Mouse (Mus musculus) neural tube, embryonic 14.5 days (tissue): ENCODE results near the gene Olfr767. TPM values are rescaled to one million over a fixed set of nuclear protein-coding genes. Genes with fewer than 3 reads are reported as not detected.
"Not testable (repeated sequence)": the region's sequence is repeated elsewhere in the genome, so short reads cannot be mapped to it uniquely, and the experiment has no call there.

Source experiments
- ATAC-seq: fragments of 200-750 bp; cut with Nextera tagmentation; 2 replicates; pipeline ENCODE4 v1.8.0; 2017; ENCODE audit warnings: low read depth, mild to moderate bottlenecking, moderate TSS enrichment, moderate library complexity
- H3K27ac ChIP-seq: fragments of 300-500 bp; sonication (generic); 2 replicates; pipeline ENCODE4 v1.5.1; 2014; ENCODE audit warnings: low read depth, mild to moderate bottlenecking, control low read depth, low read length, moderate library complexity, mixed read lengths
- H3K27me3 ChIP-seq: fragments of 300-500 bp; sonication (generic); 2 replicates; pipeline ENCODE4 v1.6.1; 2014; ENCODE audit warnings: low read length; ENCODE audit not compliant: control insufficient read depth, insufficient read depth
- H3K36me3 ChIP-seq: fragments of 300-500 bp; sonication (generic); 2 replicates; pipeline ENCODE4 v1.6.1; 2014; ENCODE audit warnings: low read length, mixed read lengths; ENCODE audit not compliant: control insufficient read depth, insufficient read depth
- H3K4me1 ChIP-seq: fragments of 300-500 bp; sonication (generic); 2 replicates; pipeline ENCODE4 v1.6.1; 2014; ENCODE audit warnings: low read length; ENCODE audit not compliant: control insufficient read depth, insufficient read depth
- H3K4me2 ChIP-seq: fragments of 300-500 bp; sonication (generic); 2 replicates; pipeline ENCODE4 v1.6.1; 2014; ENCODE audit warnings: mild to moderate bottlenecking, low read depth, low read length, control low read depth
- H3K4me3 ChIP-seq: fragments of 300-500 bp; sonication (generic); 2 replicates; pipeline ENCODE4 v1.5.1; 2014; ENCODE audit warnings: low read depth, low read length, control low read depth, mixed read lengths
- H3K9ac ChIP-seq: fragments of 300-500 bp; sonication (generic); replicated peaks from 2 replicates; pipeline ENCODE4 v1.6.1; 2014; ENCODE audit warnings: low read depth, mild to moderate bottlenecking, control low read depth, low read length, mixed read lengths
- H3K9me3 ChIP-seq: fragments of 300-500 bp; sonication (generic); 2 replicates; pipeline ENCODE4 v1.6.1; 2016; ENCODE audit warnings: low read length; ENCODE audit not compliant: control insufficient read depth
- WGBS: fragments of 180-500 bp; shearing (Covaris S2); extraction: QIAGEN DNeasy Blood & Tissue Kit; methylation state at CpG from one replicate; pipeline ENCODE4 v1.1.7; 2014; 5-methylcytosine and 5-hydroxymethylcytosine counted together
- polyA plus RNA-seq: library from polyadenylated mRNA; unstranded; fragments of >200 nt; fragmentation: Nextera tagmentation; extraction: Ambion mirVana; gene quantifications from 2 replicates; pipeline ENCODE4 v1.2.1, GENCODE M21; 2014

Gene Olfr767
- not detected in 2 replicates for polyA plus RNA-seq

GRCm38 (mm10) chr10:129082810-129083209, at the start of gene Olfr767:
Gene Olfr767 (minus strand): TSS chr10:129082910.
- not testable (repeated sequence) for ATAC-seq

GRCm38 (mm10) chr10:129117761-129118160, 35.1 kb upstream of the Olfr767 start, which contains the start of gene Olfr769:
Gene Olfr769 (minus strand): TSS chr10:129117861.
- H3K9ac ChIP-seq = no peak within 1 kb of the TSS
- H3K36me3 ChIP-seq = no peaks in the 10 kb centered on the region
- no peaks in the 10 kb centered on the region for H3K9me3 ChIP-seq
- no peak within 1 kb of the TSS for H3K4me3 ChIP-seq
- no peak for ATAC-seq
- H3K4me1 ChIP-seq = no peaks in the 10 kb centered on the region
- no peak within 1 kb of the TSS for H3K4me2 ChIP-seq
- H3K27ac ChIP-seq = no peak within 1 kb of the TSS
- no peaks in the 10 kb centered on the region for H3K27me3 ChIP-seq
- WGBS = 79% methylated on average over 2 of the region's 2 CpGs

More at GRCm38 (mm10) chr10:129082810-129083209, at the start of gene Olfr767:
- H3K27ac ChIP-seq, H3K9ac ChIP-seq, H3K36me3 ChIP-seq, H3K4me3 ChIP-seq, H3K9me3 ChIP-seq, H3K4me2 ChIP-seq, H3K27me3 ChIP-seq, H3K4me1 ChIP-seq: not testable (repeated sequence)

GRCm38 (mm10) chr10:129115146-129115545, 32.4 kb upstream of the Olfr767 start:
- WGBS = 94% methylated on average over 3 of the region's 3 CpGs
- no peaks in the 10 kb centered on the region for H3K4me1 ChIP-seq
- H3K27me3 ChIP-seq = no peaks in the 10 kb centered on the region
- ATAC-seq = no peak
- no peak overlapping the region for H3K4me3 ChIP-seq
- H3K4me2 ChIP-seq = no peak overlapping the region
- H3K36me3 ChIP-seq = no peaks in the 10 kb centered on the region
- no peak overlapping the region for H3K27ac ChIP-seq
- H3K9ac ChIP-seq = no peak overlapping the region
- no peaks in the 10 kb centered on the region for H3K9me3 ChIP-seq

GRCm38 (mm10) chr10:129101231-129101630, 18.5 kb upstream of the Olfr767 start:
- 46% methylated on average over 3 of the region's 3 CpGs for WGBS
- no peaks in the 10 kb centered on the region for H3K9me3 ChIP-seq
- no peaks in the 10 kb centered on the region for H3K4me1 ChIP-seq
- no peak overlapping the region for H3K4me2 ChIP-seq
- no peaks in the 10 kb centered on the region for H3K27me3 ChIP-seq
- no peak overlapping the region for H3K4me3 ChIP-seq
- ATAC-seq = no peak
- no peak overlapping the region for H3K27ac ChIP-seq
- H3K36me3 ChIP-seq = no peaks in the 10 kb centered on the region
- no peak overlapping the region for H3K9ac ChIP-seq

- no peak within 1 kb of the TSS for H3K27ac ChIP-seq
- whole genome bisulfite sequencing = 85% methylated on average over 1 of the region's 1 CpGs
- no peaks in the 10 kb centered on the region for H3K36me3 ChIP-seq
- H3K9me3 ChIP-seq = no peaks in the 10 kb centered on the region
- no peaks in the 10 kb centered on the region for H3K27me3 ChIP-seq
- no peak within 1 kb of the TSS for H3K9ac ChIP-seq
- H3K4me3 ChIP-seq = no peak within 1 kb of the TSS
- H3K4me2 ChIP-seq = no peak within 1 kb of the TSS
- no peaks in the 10 kb centered on the region for H3K4me1 ChIP-seq
- ATAC-seq = no peak
These were observed 16.6 kb upstream of the Olfr767 start, which contains the start of gene Olfr768 for GRCm38 (mm10) chr10:129099275-129099674. Gene Olfr768 (minus strand): TSS chr10:129099375.

- no peak for ATAC-seq
- no peaks in the 10 kb centered on the region for H3K9me3 ChIP-seq
- H3K9ac ChIP-seq = no peak within 1 kb of the TSS
- WGBS = 92% methylated on average over 2 of the region's 2 CpGs
- no peak within 1 kb of the TSS for H3K4me3 ChIP-seq
- no peaks in the 10 kb centered on the region for H3K27me3 ChIP-seq
- no peaks in the 10 kb centered on the region for H3K36me3 ChIP-seq
- no peak within 1 kb of the TSS for H3K4me2 ChIP-seq
- H3K4me1 ChIP-seq = no peaks in the 10 kb centered on the region
- H3K27ac ChIP-seq = no peak within 1 kb of the TSS
These were observed 13.8 kb downstream of the Olfr767 start, which contains the start of gene Olfr766-ps1 for GRCm38 (mm10) chr10:129068877-129069276. Gene Olfr766-ps1 (minus strand): TSS chr10:129068977.

GRCm38 (mm10) chr10:129049898-129050297, 32.8 kb downstream of the Olfr767 start, which contains the start of gene Olfr765:
Gene Olfr765 (minus strand): TSS chr10:129049998.
- not testable (repeated sequence) for ATAC-seq, H3K4me3 ChIP-seq, H3K4me1 ChIP-seq, H3K27me3 ChIP-seq, H3K9me3 ChIP-seq, H3K27ac ChIP-seq, H3K36me3 ChIP-seq, H3K9ac ChIP-seq, H3K4me2 ChIP-seq

- no peak for ATAC-seq
- Histone ChIP-seq H3K27ac (no peak within 1 kb of the TSS), H3K4me1 (no peaks in the 10 kb centered on the region), H3K4me3 (no peak within 1 kb of the TSS), H3K27me3 (no peaks in the 10 kb centered on the region), H3K9me3 (no peaks in the 10 kb centered on the region), H3K9ac (no peak within 1 kb of the TSS), H3K36me3 (no peaks in the 10 kb centered on the region), H3K4me2 (no peak within 1 kb of the TSS)
- WGBS = 88% methylated on average over 3 of the region's 3 CpGs
These were observed 42.9 kb downstream of the Olfr767 start, which contains the start of gene Olfr764-ps1 for GRCm38 (mm10) chr10:129039796-129040195. Gene Olfr764-ps1 (minus strand): TSS chr10:129039896.

- Histone ChIP-seq H3K36me3 (no peaks in the 10 kb centered on the region), H3K4me2 (no peak overlapping the region), H3K9me3 (no peaks in the 10 kb centered on the region), H3K4me1 (no peaks in the 10 kb centered on the region), H3K4me3 (no peak overlapping the region), H3K27me3 (no peaks in the 10 kb centered on the region), H3K9ac (no peak overlapping the region), H3K27ac (no peak overlapping the region)
- 83% methylated on average over 2 of the region's 2 CpGs for WGBS
- no peak for ATAC-seq
These were observed 54.4 kb downstream of the Olfr767 start for GRCm38 (mm10) chr10:129028343-129028742.
